Mouse (Mus musculus) granulocyte monocyte progenitor cell, adult 5-6 weeks (primary cell): Measurements from ENCODE around the gene Gypa. TPM values are rescaled to one million over a fixed set of nuclear protein-coding genes. Genes with fewer than 3 reads are reported as not detected.

Experiments used
- ATAC-seq: replicated peaks from 2 replicates; pipeline ENCODE4 v1.8.0; 2016; ENCODE audit warnings: mild to moderate bottlenecking, moderate TSS enrichment, inconsistent platforms; ENCODE audit not compliant: poor library complexity, severe bottlenecking
- total RNA-seq, 2 experiments: library from RNA; stranded (forward) in 1 of 2; stranded (reverse) in 1 of 2; fragments of 200-712, 200-1000 nt in 1 of 2; fragments of >200 nt in 1 of 2; fragmentation: Nextera tagmentation in 1 of 2; gene quantifications; 2 replicates each; pipeline ENCODE4 v1.2.3; 2014 to 2017

Gene Gypa
- total RNA-seq, 2 experiments from 2014 or later, result not detected

GRCm38 (mm10) chr8:80526382-80527355, 33.1 kb downstream of the Gypa start:
- no peak for ATAC-seq

GRCm38 (mm10) chr8:80541836-80542235, 48.3 kb downstream of the Gypa start:
- ATAC-seq, result no peak

GRCm38 (mm10) chr8:80550436-80550835, 56.9 kb downstream of the Gypa start:
- no peak for ATAC-seq

GRCm38 (mm10) chr8:80551303-80551702, 57.7 kb downstream of the Gypa start:
- ATAC-seq, result no peak

GRCm38 (mm10) chr8:80554991-80555390, 61.4 kb downstream of the Gypa start:
- ATAC-seq, result no peak

Other genes starting within 250 kb of the Gypa start
- not detected in 2 replicates for gene Frem3, start 117.3 kb downstream of the Gypa start, total RNA-seq (2014; fragmentation: Nextera tagmentation)
- gene Frem3, start 117.3 kb downstream of the Gypa start, total RNA-seq (2017), result not detected in 2 replicates
- 83.6 and 94.2 TPM in 2 replicates for gene Smarca5, start 245.7 kb downstream of the Gypa start, total RNA-seq (2014; fragmentation: Nextera tagmentation)
- 187 and 226 TPM in 2 replicates for gene Smarca5, start 245.7 kb downstream of the Gypa start, total RNA-seq (2017)